Mouse (Mus musculus) lung, adult 2 months (tissue): Measurements from ENCODE around the gene Lmntd2. TPM values are rescaled to one million over a fixed set of nuclear protein-coding genes. Genes with fewer than 3 reads are reported as not detected.
A peak's percentile ranks its signal among the peaks of the same experiment; 100 is the strongest.

Source experiments
- DNase-seq: peaks from one replicate; pipeline ENCODE4 v3.0.0; 2022
- H3K4me1 ChIP-seq: fragments of 200-500 bp; 2 replicates; pipeline ENCODE4 v1.6.1; 2011; ENCODE audit warnings: low read length; ENCODE audit not compliant: control insufficient read depth, insufficient read depth
- H3K4me3 ChIP-seq: fragments of 200-500 bp; replicated peaks from 2 replicates; pipeline ENCODE3; 2011; ENCODE audit warnings: low read depth, mild to moderate bottlenecking, control low read depth, low read length; ENCODE audit errors: extremely low read depth
- CTCF ChIP-seq: fragments of 200-500 bp; IDR thresholded peaks from 2 replicates; pipeline ENCODE4 v1.5.1; 2011; ENCODE audit warnings: mild to moderate bottlenecking, low read length, control low read depth; ENCODE audit not compliant: insufficient read depth
- POLR2A ChIP-seq: fragments of 200-500 bp; IDR thresholded peaks from 2 replicates; pipeline ENCODE4 v1.6.1; 2011; ENCODE audit warnings: low read depth, mild to moderate bottlenecking, control low read depth, low read length, borderline replicate concordance; ENCODE audit errors: extremely low read depth
- WGBS: fragments of 180-500 bp; shearing (Covaris S2); methylation state at CpG from one replicate; pipeline ENCODE4 v1.1.7; 2018; 5-methylcytosine and 5-hydroxymethylcytosine counted together
- polyA plus RNA-seq: library from polyadenylated mRNA; depleted of rRNA; stranded (reverse); fragments of >200 nt; gene quantifications from 2 replicates; pipeline ENCODE4 v1.2.3, GENCODE M21; 2012

Lmntd2 gene
- polyA plus RNA-seq, 1 experiment, result 5.6 TPM

DNA sequence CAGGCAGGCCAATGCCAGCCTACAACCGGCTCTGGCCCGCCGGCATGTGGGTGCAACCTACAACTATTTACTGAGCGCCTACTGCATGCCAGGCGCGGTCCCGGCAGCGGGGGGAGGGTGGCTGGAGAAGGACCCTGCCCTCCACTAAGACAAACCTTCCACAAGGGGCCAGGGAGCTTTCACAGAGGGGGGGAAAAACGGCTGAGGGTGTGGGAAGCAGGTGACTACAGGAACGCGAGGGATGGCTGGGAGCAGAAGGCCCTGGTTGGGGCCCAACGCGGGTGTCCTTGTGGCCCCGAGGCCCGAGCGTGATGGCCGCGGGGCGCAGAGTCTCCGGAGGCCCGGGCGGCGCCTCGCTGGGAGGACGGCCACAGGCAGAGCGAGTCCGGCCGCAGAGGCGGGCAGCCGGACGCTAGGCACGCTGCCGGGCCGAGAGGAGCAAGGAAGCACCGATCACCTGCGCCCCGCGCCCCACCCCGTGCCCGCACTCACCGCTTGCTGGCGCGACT, 20.5 kb downstream of the Lmntd2 start:
- H3K4me3 ChIP-seq, result peak overlapping the region; percentile 79
- DNase-seq, result peak; percentile 67
- TF ChIP-seq CTCF (no peak), POLR2A (no peak)
- 1% methylated on average over 43 of the region's 43 CpGs for WGBS
- peaks cover 10% of the 10 kb centered on the region for H3K4me1 ChIP-seq

GRCm38 (mm10) chr7:141192776-141193347, 21.0 kb downstream of the Lmntd2 start:
- no peak for TF ChIP-seq CTCF
- TF ChIP-seq POLR2A, result peak; percentile 43; the same call in 1 of the 2 replicates
- WGBS, result 26% methylated on average over 12 of the region's 12 CpGs
- Histone ChIP-seq H3K4me3 (peak overlapping the region; percentile 79), H3K4me1 (peaks cover 10% of the 10 kb centered on the region)
- peak; percentile 66 for DNase-seq

DNA sequence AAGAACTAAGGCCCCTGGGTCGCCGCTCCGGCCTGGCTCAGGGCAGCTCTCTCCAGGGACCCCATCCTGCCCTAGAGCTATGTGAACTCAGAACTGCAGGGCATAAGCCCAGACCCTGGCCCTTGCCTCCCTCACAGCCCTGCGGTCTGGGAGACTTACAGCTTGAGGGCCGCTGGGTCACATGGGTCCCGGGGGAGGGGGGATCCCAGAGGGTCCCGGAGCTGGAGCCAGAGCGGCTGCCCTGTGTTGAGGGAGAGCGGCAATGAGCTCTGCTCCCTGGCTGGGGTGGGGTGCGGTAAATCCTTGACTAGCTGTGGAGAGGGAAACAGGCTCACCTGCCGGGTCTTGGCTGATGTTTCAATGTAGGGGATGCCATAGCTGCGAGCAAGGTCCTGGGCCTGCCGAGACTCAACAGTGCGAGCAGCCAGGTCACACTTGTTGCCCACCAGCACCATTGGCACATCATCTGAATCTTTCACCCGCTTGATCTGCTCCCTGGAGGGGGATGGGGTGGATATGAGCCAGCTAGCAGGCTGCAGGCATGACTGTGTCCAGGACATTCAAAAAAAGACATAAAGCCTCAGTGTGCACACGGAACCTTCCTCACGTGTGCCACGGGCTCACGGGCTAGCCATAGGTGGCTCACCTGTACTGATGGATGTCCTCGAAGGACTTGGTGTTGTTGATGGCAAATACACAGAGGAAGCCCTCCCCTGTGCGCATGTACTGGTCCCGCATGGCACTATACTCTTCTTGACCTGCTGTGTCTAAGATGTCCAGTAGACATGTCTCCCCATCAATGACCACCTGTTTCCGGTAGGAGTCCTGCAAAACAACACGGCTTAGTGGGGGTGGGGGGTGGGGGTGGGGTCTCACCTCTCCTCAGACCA, 21.8 kb downstream of the Lmntd2 start:
- no peak overlapping the region for H3K4me3 ChIP-seq
- TF ChIP-seq CTCF, result no peak
- no peak for TF ChIP-seq POLR2A

GRCm38 (mm10) chr7:141191036-141191435, 22.8 kb downstream of the Lmntd2 start:
- WGBS, result 67% methylated on average over 14 of the region's 14 CpGs
- DNase-seq, result no peak
- TF ChIP-seq POLR2A, result no peak
- no peak for TF ChIP-seq CTCF
- Histone ChIP-seq H3K4me1 (peaks cover 10% of the 10 kb centered on the region), H3K4me3 (no peak overlapping the region)

More for the DNA sequence above, 21.8 kb downstream of the Lmntd2 start:
- 88% methylated on average over 24 of the region's 24 CpGs for WGBS
- no peak for DNase-seq
- peaks cover 10% of the 10 kb centered on the region for H3K4me1 ChIP-seq

GRCm38 (mm10) chr7:141190220-141190619, 23.7 kb downstream of the Lmntd2 start:
- H3K4me1 ChIP-seq, result peaks cover 10% of the 10 kb centered on the region
- no peak for TF ChIP-seq CTCF
- no peak for TF ChIP-seq POLR2A
- WGBS, result 81% methylated on average over 3 of the region's 3 CpGs
- H3K4me3 ChIP-seq, result no peak overlapping the region
- DNase-seq, result no peak

GRCm38 (mm10) chr7:141188733-141189132, 25.1 kb downstream of the Lmntd2 start:
- Histone ChIP-seq H3K4me3 (no peak overlapping the region), H3K4me1 (peaks cover 10% of the 10 kb centered on the region)
- TF ChIP-seq POLR2A (no peak), CTCF (no peak)
- 87% methylated on average over 3 of the region's 3 CpGs for WGBS
- DNase-seq, result no peak

GRCm38 (mm10) chr7:141188194-141188593, 25.7 kb downstream of the Lmntd2 start:
- Histone ChIP-seq H3K4me3 (no peak overlapping the region), H3K4me1 (peaks cover 10% of the 10 kb centered on the region)
- no peak for DNase-seq
- 72% methylated on average over 3 of the region's 3 CpGs for WGBS
- no peak for TF ChIP-seq POLR2A
- TF ChIP-seq CTCF, result no peak

- peak; percentile 99 for TF ChIP-seq CTCF
- no peak for TF ChIP-seq POLR2A
- no peak overlapping the region for H3K4me3 ChIP-seq
- peak; percentile 77 for DNase-seq
- peaks cover 3% of the 10 kb centered on the region; the same call in 1 of the 2 replicates for H3K4me1 ChIP-seq
- 2% methylated on average over 8 of the region's 8 CpGs for WGBS
Observed at GRCm38 (mm10) chr7:141176173-141176572, 37.7 kb downstream of the Lmntd2 start.

- H3K4me1 ChIP-seq, result peaks cover 5% of the 10 kb centered on the region; the same call in 1 of the 2 replicates
- DNase-seq, result no peak
- no peak overlapping the region for H3K4me3 ChIP-seq
- WGBS, result 81% methylated on average over 4 of the region's 4 CpGs
- TF ChIP-seq CTCF (no peak), POLR2A (no peak)
Observed at GRCm38 (mm10) chr7:141175068-141175467, 38.8 kb downstream of the Lmntd2 start.
